Mouse (Mus musculus) bone marrow macrophage, adult 2 months (primary cell): ENCODE data around the gene B9d1.

Experiments used
- CTCF ChIP-seq: IDR thresholded peaks from 2 replicates; pipeline ENCODE4 v1.5.1; 2012; ENCODE audit warnings: low read depth, mild to moderate bottlenecking, low read length, moderate library complexity
- POLR2A ChIP-seq: IDR thresholded peaks from 2 replicates; pipeline ENCODE4 v1.6.1; 2012; ENCODE audit warnings: mild to moderate bottlenecking, low read depth, low read length, borderline replicate concordance

DNA sequence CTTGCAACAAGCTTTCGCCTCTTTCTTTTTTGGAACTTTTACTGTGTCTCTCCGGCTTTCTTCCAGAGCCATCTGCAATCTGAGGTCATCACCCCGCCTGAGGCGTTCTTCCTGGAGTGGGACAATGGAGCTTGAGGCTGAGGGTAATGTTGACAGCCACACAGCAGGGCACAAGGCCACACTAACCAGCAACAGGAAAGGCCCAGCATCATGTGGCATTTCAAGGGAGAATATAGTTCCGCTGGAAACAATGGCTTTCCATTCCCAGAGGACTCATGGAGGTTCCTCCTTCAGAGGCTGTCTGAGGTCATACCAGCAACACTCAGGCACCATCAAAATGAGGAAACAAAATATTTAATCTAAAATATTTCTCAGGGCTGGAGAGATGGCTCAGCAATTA, 28.6 kb downstream of the B9d1 start:
- no peak for TF ChIP-seq CTCF
- TF ChIP-seq POLR2A: no peak
